Mouse (Mus musculus) neural tube, embryonic 12.5 days (tissue): ENCODE measurements around the gene Taar7e. TPM values are rescaled to one million over a fixed set of nuclear protein-coding genes. Genes with fewer than 3 reads are reported as not detected.
"Not testable (repeated sequence)": the region's sequence is repeated elsewhere in the genome, so short reads cannot be mapped to it uniquely, and the experiment has no call there.

Source experiments
- ATAC-seq: fragments of 200-750 bp; cut with Nextera tagmentation; 2 replicates; pipeline ENCODE4 v1.8.0; 2017; ENCODE audit warnings: low read depth, mild to moderate bottlenecking, moderate TSS enrichment, moderate library complexity; ENCODE audit not compliant: low FRiP score
- H3K27ac ChIP-seq: fragments of 300-500 bp; sonication (generic); 2 replicates; pipeline ENCODE4 v1.5.1; 2016
- H3K27me3 ChIP-seq: fragments of 300-500 bp; sonication (generic); replicated peaks from 2 replicates; pipeline ENCODE4 v1.6.1; 2016; ENCODE audit warnings: mild to moderate bottlenecking
- H3K36me3 ChIP-seq: fragments of 300-500 bp; sonication (generic); 2 replicates; pipeline ENCODE4 v1.6.1; 2016; ENCODE audit warnings: mild to moderate bottlenecking
- H3K4me1 ChIP-seq: fragments of 300-500 bp; sonication (generic); 2 replicates; pipeline ENCODE4 v1.6.1; 2016
- H3K4me2 ChIP-seq: fragments of 300-500 bp; sonication (generic); replicated peaks from 2 replicates; pipeline ENCODE4 v1.6.1; 2016; ENCODE audit warnings: mild to moderate bottlenecking
- H3K4me3 ChIP-seq: fragments of 300-500 bp; sonication (generic); 2 replicates; pipeline ENCODE4 v1.5.1; 2016
- H3K9ac ChIP-seq: fragments of 300-500 bp; sonication (generic); 2 replicates; pipeline ENCODE4 v1.6.1; 2016; ENCODE audit warnings: mild to moderate bottlenecking
- H3K9me3 ChIP-seq: fragments of 300-500 bp; sonication (generic); 2 replicates; pipeline ENCODE4 v1.6.1; 2016; ENCODE audit warnings: mild to moderate bottlenecking
- WGBS: fragments of 180-500 bp; shearing (Covaris S2); methylation state at CpG from one replicate; pipeline ENCODE4 v1.1.7; 2016; 5-methylcytosine and 5-hydroxymethylcytosine counted together
- polyA plus RNA-seq: library from polyadenylated mRNA; unstranded; fragments of >200 nt; fragmentation: Nextera tagmentation; extraction: Ambion mirVana; gene quantifications from 2 replicates; pipeline ENCODE4 v1.2.1, GENCODE M21; 2016

Gene Taar7e
- polyA plus RNA-seq, 1 experiment from 2014 or later: not detected

DNA sequence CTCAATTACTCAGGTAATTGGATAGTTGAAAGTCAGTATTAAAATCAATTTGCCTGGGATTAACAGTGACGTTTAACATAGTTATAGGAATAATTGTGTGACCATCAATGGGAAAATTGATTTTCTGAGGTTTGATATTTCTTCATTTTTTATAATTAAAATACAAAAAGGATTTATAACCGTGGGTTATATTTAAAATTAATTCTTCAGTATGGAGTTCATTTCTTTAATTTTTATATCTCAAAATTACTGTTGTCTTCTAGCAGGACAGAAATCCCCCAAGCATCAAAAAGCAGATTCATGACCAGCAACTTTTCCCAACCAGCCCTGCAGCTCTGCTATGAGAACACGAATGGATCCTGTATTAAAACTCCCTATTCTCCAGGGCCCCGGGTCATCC lies 38.8 kb downstream of the Taar7e start, which contains the start of gene Taar8a:
TSS of gene Taar8a (plus strand) at position 301 of the 400 bp plus-strand sequence.
- H3K9me3 ChIP-seq, H3K4me3 ChIP-seq, H3K36me3 ChIP-seq, H3K4me2 ChIP-seq, H3K27me3 ChIP-seq, H3K27ac ChIP-seq, ATAC-seq, H3K4me1 ChIP-seq, H3K9ac ChIP-seq: not testable (repeated sequence)
- 87% methylated on average over 2 of the region's 4 CpGs for WGBS

DNA sequence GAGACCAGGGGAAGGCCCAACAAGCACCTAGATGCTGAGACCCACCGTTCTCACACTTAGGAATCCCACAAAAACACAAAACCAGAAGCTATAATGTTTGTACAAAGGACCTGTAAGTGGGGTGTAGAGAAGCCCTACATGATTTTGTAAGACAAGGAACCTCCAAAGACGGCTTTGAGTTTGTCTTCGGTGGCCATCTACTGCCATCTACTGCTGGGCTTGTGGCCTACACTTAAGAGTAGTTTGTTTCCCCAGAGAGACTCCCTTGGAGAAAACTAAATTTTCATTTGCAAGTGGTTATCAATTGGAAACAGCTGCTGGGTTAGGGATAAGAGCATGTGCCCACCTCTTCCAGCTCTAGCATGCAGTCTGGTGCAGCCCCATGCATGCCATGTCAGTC lies 42.8 kb downstream of the Taar7e start:
- Histone ChIP-seq H3K27ac (no peak overlapping the region), H3K4me2 (no peak overlapping the region), H3K4me3 (no peak overlapping the region), H3K9ac (no peak overlapping the region), H3K9me3 (no peaks in the 10 kb centered on the region), H3K36me3 (no peaks in the 10 kb centered on the region), H3K4me1 (no peaks in the 10 kb centered on the region), H3K27me3 (no peaks in the 10 kb centered on the region)
- WGBS: 46% methylated on average over 3 of the region's 3 CpGs
- no peak for ATAC-seq

DNA sequence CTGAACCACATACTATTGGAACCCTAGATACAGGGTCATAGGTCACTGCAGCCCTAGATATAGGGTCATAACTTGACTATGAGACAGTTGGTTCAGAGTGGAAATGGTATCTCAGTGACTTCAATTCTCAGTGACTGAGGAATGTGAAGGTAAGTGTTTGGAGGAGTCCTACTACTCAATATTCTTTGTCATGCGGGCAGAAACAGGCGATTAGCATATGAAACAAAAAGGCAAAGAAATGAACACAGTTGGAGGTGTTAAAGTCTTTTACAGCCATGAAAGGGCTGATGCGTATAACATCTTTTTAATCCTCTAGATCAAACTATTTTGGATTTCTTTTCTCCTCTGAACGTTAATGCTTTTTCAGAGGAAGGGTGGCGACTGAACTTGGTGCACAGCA lies 48.5 kb downstream of the Taar7e start:
- Histone ChIP-seq H3K9me3 (no peaks in the 10 kb centered on the region), H3K4me3 (no peak overlapping the region), H3K36me3 (no peaks in the 10 kb centered on the region), H3K27ac (no peak overlapping the region), H3K4me2 (no peak overlapping the region), H3K4me1 (no peaks in the 10 kb centered on the region), H3K9ac (no peak overlapping the region), H3K27me3 (no peaks in the 10 kb centered on the region)
- WGBS: 57% methylated on average over 5 of the region's 5 CpGs
- no peak for ATAC-seq

DNA sequence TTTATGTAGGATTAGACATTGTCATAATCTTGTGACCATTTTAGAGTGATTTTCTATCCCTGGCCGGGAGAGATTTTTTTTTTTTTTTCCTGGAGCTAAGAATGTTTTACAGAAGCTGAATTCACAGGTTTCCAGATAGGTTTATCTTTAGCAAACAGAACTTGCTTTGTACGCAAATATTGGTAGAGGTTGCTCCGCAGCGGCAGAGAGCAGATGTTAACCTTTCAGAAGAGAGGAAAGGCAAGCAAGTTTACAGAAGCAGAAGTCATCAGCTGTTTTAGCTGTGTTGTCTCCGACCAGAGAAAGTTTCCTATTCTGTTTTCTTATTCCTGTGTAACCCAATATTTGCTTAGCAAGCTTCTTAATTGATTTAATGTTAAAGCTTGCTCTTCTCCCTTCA lies 49.1 kb downstream of the Taar7e start:
- no peak overlapping the region for H3K9ac ChIP-seq
- no peaks in the 10 kb centered on the region for H3K36me3 ChIP-seq
- no peaks in the 10 kb centered on the region for H3K9me3 ChIP-seq
- no peak for ATAC-seq
- H3K27me3 ChIP-seq: no peaks in the 10 kb centered on the region
- H3K4me1 ChIP-seq: no peaks in the 10 kb centered on the region
- H3K4me2 ChIP-seq: no peak overlapping the region
- no peak overlapping the region for H3K27ac ChIP-seq
- 93% methylated on average over 5 of the region's 5 CpGs for WGBS
- H3K4me3 ChIP-seq: no peak overlapping the region

DNA sequence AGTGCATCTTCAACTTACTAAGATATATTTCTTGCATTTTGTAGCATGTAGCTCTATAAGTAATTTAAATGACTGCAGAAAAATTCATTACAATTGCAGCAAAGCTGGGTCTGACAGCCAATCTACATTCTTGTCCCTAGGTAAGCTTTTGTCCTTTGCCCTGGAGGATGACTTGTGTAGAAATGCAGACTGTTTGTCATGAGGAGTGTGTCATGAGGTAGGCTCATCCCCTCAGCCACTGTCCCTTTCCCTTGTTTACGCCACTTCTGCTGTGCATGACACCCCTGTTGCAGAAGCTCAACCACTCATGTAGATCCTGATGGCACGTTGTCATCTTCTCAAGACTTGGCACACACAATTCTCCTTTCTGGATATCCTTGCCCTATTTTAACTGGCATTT lies 49.8 kb downstream of the Taar7e start:
- 97% methylated on average over 2 of the region's 2 CpGs for WGBS
- no peak overlapping the region for H3K27ac ChIP-seq
- H3K4me1 ChIP-seq: no peaks in the 10 kb centered on the region
- no peak for ATAC-seq
- no peak overlapping the region for H3K9ac ChIP-seq
- H3K36me3 ChIP-seq: no peaks in the 10 kb centered on the region
- no peak overlapping the region for H3K4me3 ChIP-seq
- no peaks in the 10 kb centered on the region for H3K9me3 ChIP-seq
- no peaks in the 10 kb centered on the region for H3K27me3 ChIP-seq
- no peak overlapping the region for H3K4me2 ChIP-seq

Other genes with a start within 250 kb of the Taar7e start
- 12.0 and 16.7 TPM in 2 replicates for gene Slc18b1, start 240.6 kb upstream of the Taar7e start, polyA plus RNA-seq
- not detected in 2 replicates for gene Vnn3, start 186.2 kb upstream of the Taar7e start, polyA plus RNA-seq
- 0.42 and 0.44 TPM in 2 replicates for gene Vnn1, start 142.9 kb upstream of the Taar7e start, polyA plus RNA-seq
- gene Taar1, start 117.3 kb upstream of the Taar7e start, polyA plus RNA-seq: not detected in 2 replicates
- gene Taar2, start 99.0 kb upstream of the Taar7e start, polyA plus RNA-seq: not detected in 2 replicates
- gene Taar3, start 88.1 kb upstream of the Taar7e start, polyA plus RNA-seq: not detected in 2 replicates
- gene Taar4, start 77.1 kb upstream of the Taar7e start, polyA plus RNA-seq: not detected in 2 replicates
- not detected in 2 replicates for gene Taar5, start 66.9 kb upstream of the Taar7e start, polyA plus RNA-seq
- not detected in 2 replicates for gene Taar6, start 52.0 kb upstream of the Taar7e start, polyA plus RNA-seq
- gene Taar7a, start 44.1 kb upstream of the Taar7e start, polyA plus RNA-seq: not detected in 2 replicates
- not detected in 2 replicates for gene Taar7b, start 37.7 kb upstream of the Taar7e start, polyA plus RNA-seq
- gene Taar7d, start 10.4 kb upstream of the Taar7e start, polyA plus RNA-seq: not detected in 2 replicates
- not detected in 2 replicates for gene Taar7f, start 11.9 kb downstream of the Taar7e start, polyA plus RNA-seq
- gene Taar8a, start 38.9 kb downstream of the Taar7e start, polyA plus RNA-seq: not detected in 2 replicates
- not detected in 2 replicates for gene Taar8b, start 54.7 kb downstream of the Taar7e start, polyA plus RNA-seq
- gene Taar8c, start 64.3 kb downstream of the Taar7e start, polyA plus RNA-seq: not detected in 2 replicates
- gene Taar9, start 71.9 kb downstream of the Taar7e start, polyA plus RNA-seq: not detected in 2 replicates
- 151 and 171 TPM in 2 replicates for gene Stx7, start 111.7 kb downstream of the Taar7e start, polyA plus RNA-seq
- 32.6 and 39.2 TPM in 2 replicates for gene Moxd1, start 185.9 kb downstream of the Taar7e start, polyA plus RNA-seq